Mouse (Mus musculus): ENCODE results near the gene Pax4. TPM values are rescaled to one million over a fixed set of nuclear protein-coding genes. Genes with fewer than 3 reads are reported as not detected.

Gene Pax4
- not detected in 2 replicates for polyA plus RNA-seq (2014; fragmentation: Nextera tagmentation; extraction: Ambion mirVana)

DNA sequence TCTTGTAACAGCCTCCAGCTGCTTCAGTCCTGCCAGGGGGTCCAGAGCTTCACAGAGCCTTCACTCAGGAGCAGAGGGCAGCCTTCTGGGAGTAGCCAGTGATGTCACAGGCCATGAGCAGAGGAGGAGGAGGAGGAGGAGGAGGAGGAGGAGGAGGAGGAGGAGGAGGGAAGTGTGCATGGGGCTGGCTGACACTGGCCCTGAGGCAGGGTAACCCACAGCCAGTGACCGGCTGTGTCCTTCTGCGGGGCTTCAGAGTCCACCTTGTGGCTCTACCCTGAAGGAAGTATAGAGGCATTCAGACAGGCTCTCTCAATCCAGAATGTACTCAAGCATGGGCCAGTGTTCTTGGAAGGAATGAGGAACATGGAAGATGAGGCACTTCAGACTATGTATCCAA, at the start of gene Pax4:
Pax4 (minus strand) TSS at position 101 of the 400 bp plus-strand sequence.
- H3K27ac ChIP-seq (ENCODE audit: low read depth, low read length), result no peak within 1 kb of the TSS
- H3K4me2 ChIP-seq (ENCODE audit: low read depth, low read length, severe bottlenecking), result no peak within 1 kb of the TSS
- H3K9me3 ChIP-seq (ENCODE audit: control insufficient read depth, low read length), result no peaks in the 10 kb centered on the region
- 87% methylated on average over 2 of the region's 2 CpGs for WGBS
- no peak within 1 kb of the TSS for H3K4me3 ChIP-seq (ENCODE audit: low read depth, low read length)
- ATAC-seq (replicated peaks; ENCODE audit: low FRiP score) (no peak), DNase-seq (ENCODE audit: low spot score) (no peak)
- H3K9ac ChIP-seq (ENCODE audit: low read length), result no peak within 1 kb of the TSS
- no peaks in the 10 kb centered on the region for H3K36me3 ChIP-seq (ENCODE audit: control insufficient read depth, insufficient read depth, low read length)
- H3K4me1 ChIP-seq (replicated peaks; ENCODE audit: control insufficient read depth, insufficient read depth, low read length), result no peaks in the 10 kb centered on the region
- H3K27me3 ChIP-seq (ENCODE audit: control insufficient read depth, insufficient read depth, low read length), result peaks cover 24% of the 10 kb centered on the region

DNA sequence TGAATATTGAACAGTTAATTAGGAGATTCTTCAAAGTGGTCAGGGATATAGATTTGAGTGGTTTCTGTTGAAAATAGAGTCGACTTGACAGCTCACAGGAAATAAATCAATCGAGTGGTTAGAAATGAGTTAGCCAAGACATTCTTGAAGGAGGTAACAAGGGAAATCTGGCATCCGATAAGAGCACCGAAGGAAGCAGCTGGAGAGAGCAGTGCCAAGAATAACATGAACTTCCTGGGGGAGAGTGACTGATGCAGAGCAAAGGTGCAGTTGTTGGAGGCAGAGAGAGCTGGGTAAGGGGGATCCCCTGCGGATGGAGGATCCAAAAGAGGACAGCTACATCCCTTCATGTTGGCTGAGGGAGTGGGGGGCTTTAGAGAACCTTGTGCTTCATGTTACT, 48.7 kb upstream of the Pax4 start:
- Histone ChIP-seq H3K36me3 (ENCODE audit: control insufficient read depth, insufficient read depth, low read length) (no peaks in the 10 kb centered on the region; the same call in 1 of the 2 replicates), H3K27me3 (ENCODE audit: control insufficient read depth, insufficient read depth, low read length) (no peaks in the 10 kb centered on the region), H3K4me3 (ENCODE audit: low read depth, low read length) (no peak overlapping the region), H3K4me1 (replicated peaks; ENCODE audit: control insufficient read depth, insufficient read depth, low read length) (no peaks in the 10 kb centered on the region), H3K9me3 (ENCODE audit: control insufficient read depth, low read length) (no peaks in the 10 kb centered on the region; the same call in 1 of the 2 replicates), H3K27ac (ENCODE audit: low read depth, low read length) (no peak overlapping the region), H3K9ac (ENCODE audit: low read length) (no peak overlapping the region), H3K4me2 (ENCODE audit: low read depth, low read length, severe bottlenecking) (no peak overlapping the region)
- 87% methylated on average over 5 of the region's 5 CpGs for WGBS
- ATAC-seq (replicated peaks; ENCODE audit: low FRiP score) (no peak), DNase-seq (ENCODE audit: low spot score) (no peak)

DNA sequence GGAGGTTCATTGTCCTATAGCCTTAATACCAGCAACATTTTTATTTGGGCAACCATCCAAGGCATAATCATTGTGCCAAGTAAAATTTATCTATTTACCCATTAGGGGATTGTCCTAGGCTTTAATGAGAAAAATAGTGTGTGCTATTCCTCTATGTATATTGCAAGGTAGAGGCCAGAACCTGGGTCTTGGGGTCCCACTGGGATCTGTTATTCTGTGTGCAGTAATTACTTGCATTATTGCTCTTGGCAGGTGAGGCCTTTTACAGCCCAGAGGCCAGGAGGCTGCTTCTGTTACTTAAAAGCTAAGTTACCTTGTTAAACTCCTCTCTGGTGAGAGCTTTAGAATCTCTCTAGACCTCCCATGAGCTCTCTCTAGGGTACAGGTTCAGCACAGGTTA, 42.0 kb upstream of the Pax4 start:
- H3K9ac ChIP-seq (ENCODE audit: low read length), result no peak overlapping the region
- no peaks in the 10 kb centered on the region; the same call in 1 of the 2 replicates for H3K36me3 ChIP-seq (ENCODE audit: control insufficient read depth, insufficient read depth, low read length)
- H3K4me2 ChIP-seq (ENCODE audit: low read depth, low read length, severe bottlenecking), result no peak overlapping the region
- no peak overlapping the region for H3K4me3 ChIP-seq (ENCODE audit: low read depth, low read length)
- H3K4me1 ChIP-seq (replicated peaks; ENCODE audit: control insufficient read depth, insufficient read depth, low read length), result no peaks in the 10 kb centered on the region
- ATAC-seq (replicated peaks; ENCODE audit: low FRiP score) (no peak), DNase-seq (ENCODE audit: low spot score) (no peak)
- H3K9me3 ChIP-seq (ENCODE audit: control insufficient read depth, low read length), result no peaks in the 10 kb centered on the region; the same call in 1 of the 2 replicates
- no peaks in the 10 kb centered on the region for H3K27me3 ChIP-seq (ENCODE audit: control insufficient read depth, insufficient read depth, low read length)
- no peak overlapping the region for H3K27ac ChIP-seq (ENCODE audit: low read depth, low read length)

DNA sequence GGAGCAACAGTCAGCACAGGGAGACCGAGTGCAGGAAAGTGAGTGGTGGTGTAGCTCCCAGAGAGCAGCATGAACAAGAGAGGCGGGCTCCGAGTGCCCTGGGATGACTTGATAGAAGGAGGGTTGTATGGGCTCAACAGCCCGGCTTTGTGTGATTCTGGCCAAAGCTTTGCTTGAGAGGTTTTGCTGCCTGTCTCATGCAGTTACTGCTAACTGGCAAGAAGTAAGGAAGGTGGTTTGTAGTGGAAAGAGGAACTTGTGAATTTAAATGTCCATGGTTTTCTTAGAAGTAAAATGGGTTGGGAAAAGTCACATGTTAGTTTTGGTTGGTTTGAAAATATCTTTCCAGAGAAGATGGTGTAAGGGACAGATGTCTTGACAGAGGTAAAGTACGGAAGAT, 41.5 kb upstream of the Pax4 start:
- 92% methylated on average over 5 of the region's 5 CpGs for WGBS
- no peak overlapping the region for H3K27ac ChIP-seq (ENCODE audit: low read depth, low read length)
- DNase-seq (ENCODE audit: low spot score) (no peak), ATAC-seq (replicated peaks; ENCODE audit: low FRiP score) (no peak)
- no peaks in the 10 kb centered on the region; the same call in 1 of the 2 replicates for H3K9me3 ChIP-seq (ENCODE audit: control insufficient read depth, low read length)
- no peak overlapping the region for H3K9ac ChIP-seq (ENCODE audit: low read length)
- no peak overlapping the region for H3K4me2 ChIP-seq (ENCODE audit: low read depth, low read length, severe bottlenecking)
- H3K36me3 ChIP-seq (ENCODE audit: control insufficient read depth, insufficient read depth, low read length), result no peaks in the 10 kb centered on the region; the same call in 1 of the 2 replicates
- no peaks in the 10 kb centered on the region for H3K4me1 ChIP-seq (replicated peaks; ENCODE audit: control insufficient read depth, insufficient read depth, low read length)
- no peaks in the 10 kb centered on the region for H3K27me3 ChIP-seq (ENCODE audit: control insufficient read depth, insufficient read depth, low read length)
- no peak overlapping the region for H3K4me3 ChIP-seq (ENCODE audit: low read depth, low read length)

GRCm38 (mm10) chr6:28488204-28488851, 39.2 kb upstream of the Pax4 start:
- 90% methylated on average over 1 of the region's 1 CpGs for WGBS
- Histone ChIP-seq H3K9ac (ENCODE audit: low read length) (no peak overlapping the region), H3K4me3 (ENCODE audit: low read depth, low read length) (no peak overlapping the region), H3K9me3 (ENCODE audit: control insufficient read depth, low read length) (no peaks in the 10 kb centered on the region; the same call in 1 of the 2 replicates), H3K36me3 (ENCODE audit: control insufficient read depth, insufficient read depth, low read length) (no peaks in the 10 kb centered on the region; the same call in 1 of the 2 replicates), H3K4me2 (ENCODE audit: low read depth, low read length, severe bottlenecking) (no peak overlapping the region), H3K27ac (ENCODE audit: low read depth, low read length) (no peak overlapping the region), H3K4me1 (replicated peaks; ENCODE audit: control insufficient read depth, insufficient read depth, low read length) (no peaks in the 10 kb centered on the region), H3K27me3 (ENCODE audit: control insufficient read depth, insufficient read depth, low read length) (no peaks in the 10 kb centered on the region)
- DNase-seq (ENCODE audit: low spot score) (no peak), ATAC-seq (replicated peaks; ENCODE audit: low FRiP score) (no peak)

DNA sequence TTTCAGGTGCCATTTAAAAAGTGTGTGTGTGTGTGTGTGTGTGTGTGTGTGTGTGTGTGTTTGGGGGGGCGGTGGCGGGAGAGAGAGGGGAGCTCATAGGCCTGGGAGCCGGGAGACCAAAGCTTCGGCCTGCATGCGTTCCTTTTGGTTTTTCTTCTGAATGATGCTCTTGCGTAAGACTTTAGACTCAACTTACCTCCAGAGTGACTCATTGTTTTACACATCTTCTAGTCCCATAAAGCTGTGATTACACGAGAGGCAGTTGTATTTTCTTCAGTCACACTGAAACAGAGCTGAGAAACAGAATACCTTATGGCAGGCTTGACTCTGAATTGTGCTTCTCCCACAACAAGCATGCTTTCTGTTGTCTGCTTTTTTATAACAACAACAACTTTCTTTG, 37.8 kb upstream of the Pax4 start:
- no peak overlapping the region for H3K4me2 ChIP-seq (ENCODE audit: low read depth, low read length, severe bottlenecking)
- H3K9ac ChIP-seq (ENCODE audit: low read length), result no peak overlapping the region
- H3K27me3 ChIP-seq (ENCODE audit: control insufficient read depth, insufficient read depth, low read length), result no peaks in the 10 kb centered on the region
- H3K9me3 ChIP-seq (ENCODE audit: control insufficient read depth, low read length), result no peaks in the 10 kb centered on the region
- H3K27ac ChIP-seq (ENCODE audit: low read depth, low read length), result no peak overlapping the region
- DNase-seq (ENCODE audit: low spot score) (no peak), ATAC-seq (replicated peaks; ENCODE audit: low FRiP score) (no peak)
- no peaks in the 10 kb centered on the region for H3K4me1 ChIP-seq (replicated peaks; ENCODE audit: control insufficient read depth, insufficient read depth, low read length)
- WGBS, result 96% methylated on average over 7 of the region's 7 CpGs
- no peaks in the 10 kb centered on the region; the same call in 1 of the 2 replicates for H3K36me3 ChIP-seq (ENCODE audit: control insufficient read depth, insufficient read depth, low read length)
- no peak overlapping the region for H3K4me3 ChIP-seq (ENCODE audit: low read depth, low read length)

DNA sequence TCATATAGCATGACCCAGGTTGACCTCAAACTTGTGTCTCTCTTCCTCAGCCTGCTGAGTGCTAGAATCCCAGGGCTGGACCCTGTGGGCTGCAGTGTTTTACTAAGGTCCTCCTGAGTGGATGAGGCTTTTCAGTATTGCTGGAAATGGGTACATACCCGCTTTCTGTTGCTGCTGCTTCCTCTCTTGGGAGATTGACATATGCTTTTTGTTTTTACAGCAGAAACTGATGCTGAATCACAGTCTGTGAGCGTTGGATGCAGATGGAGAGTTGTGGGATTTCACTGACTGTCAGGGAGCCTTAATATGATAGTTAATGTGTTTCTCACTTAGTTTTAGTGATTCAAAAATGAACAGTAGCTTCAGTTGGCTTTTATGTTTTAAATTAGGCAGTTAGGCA, 37.3 kb upstream of the Pax4 start:
- Histone ChIP-seq H3K4me2 (ENCODE audit: low read depth, low read length, severe bottlenecking) (no peak overlapping the region), H3K27ac (ENCODE audit: low read depth, low read length) (no peak overlapping the region), H3K4me1 (replicated peaks; ENCODE audit: control insufficient read depth, insufficient read depth, low read length) (peaks cover 2% of the 10 kb centered on the region; the same call in 1 of the 2 replicates), H3K36me3 (ENCODE audit: control insufficient read depth, insufficient read depth, low read length) (no peaks in the 10 kb centered on the region), H3K9ac (ENCODE audit: low read length) (no peak overlapping the region), H3K9me3 (ENCODE audit: control insufficient read depth, low read length) (no peaks in the 10 kb centered on the region), H3K4me3 (ENCODE audit: low read depth, low read length) (no peak overlapping the region), H3K27me3 (ENCODE audit: control insufficient read depth, insufficient read depth, low read length) (no peaks in the 10 kb centered on the region)
- no peak for DNase-seq (ENCODE audit: low spot score)
- ATAC-seq (replicated peaks; ENCODE audit: low FRiP score), result no peak
- 85% methylated on average over 2 of the region's 2 CpGs for WGBS

GRCm38 (mm10) chr6:28486008-28486407, 36.9 kb upstream of the Pax4 start:
- no peak overlapping the region for H3K9ac ChIP-seq (ENCODE audit: low read length)
- no peak overlapping the region for H3K4me3 ChIP-seq (ENCODE audit: low read depth, low read length)
- H3K9me3 ChIP-seq (ENCODE audit: control insufficient read depth, low read length), result no peaks in the 10 kb centered on the region
- no peak overlapping the region for H3K27ac ChIP-seq (ENCODE audit: low read depth, low read length)
- no peaks in the 10 kb centered on the region for H3K27me3 ChIP-seq (ENCODE audit: control insufficient read depth, insufficient read depth, low read length)
- H3K4me2 ChIP-seq (ENCODE audit: low read depth, low read length, severe bottlenecking), result no peak overlapping the region
- H3K4me1 ChIP-seq (replicated peaks; ENCODE audit: control insufficient read depth, insufficient read depth, low read length), result peaks cover 2% of the 10 kb centered on the region; the same call in 1 of the 2 replicates
- no peaks in the 10 kb centered on the region for H3K36me3 ChIP-seq (ENCODE audit: control insufficient read depth, insufficient read depth, low read length)
- DNase-seq (ENCODE audit: low spot score) (no peak), ATAC-seq (replicated peaks; ENCODE audit: low FRiP score) (no peak)
- 92% methylated on average over 2 of the region's 2 CpGs for WGBS

DNA sequence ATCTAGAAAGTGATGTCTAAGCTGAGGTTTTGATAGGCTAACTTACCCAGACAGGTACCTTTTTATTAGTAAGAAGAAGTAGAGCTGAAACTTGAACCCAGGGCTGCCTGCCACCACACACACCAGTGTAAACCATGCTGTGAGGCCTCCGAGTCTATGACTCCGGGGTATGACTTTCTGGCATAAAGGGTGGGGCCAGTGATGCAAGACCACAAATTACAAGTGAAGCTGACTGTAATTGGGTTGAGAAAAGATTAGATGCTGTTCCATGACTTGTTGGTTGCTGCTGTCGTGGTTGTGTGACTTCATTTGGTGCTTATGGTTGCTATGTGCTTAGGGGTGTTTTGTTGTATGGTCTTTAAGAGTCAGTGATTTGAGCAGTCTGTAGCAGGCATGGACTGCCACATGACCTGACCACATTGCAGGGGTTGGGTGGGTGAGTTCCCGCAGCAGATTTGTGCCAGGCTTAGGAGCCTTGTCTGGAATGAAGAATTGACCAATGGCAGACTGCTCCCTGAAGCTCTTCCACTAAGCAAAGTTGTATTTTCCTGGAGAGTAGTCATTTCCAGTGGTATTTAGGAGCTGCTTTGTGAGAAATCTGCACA, 33.7 kb upstream of the Pax4 start:
- H3K27ac ChIP-seq (ENCODE audit: low read depth, low read length), result no peak overlapping the region
- no peak overlapping the region for H3K4me2 ChIP-seq (ENCODE audit: low read depth, low read length, severe bottlenecking)
- H3K4me3 ChIP-seq (ENCODE audit: low read depth, low read length), result no peak overlapping the region
- no peaks in the 10 kb centered on the region for H3K9me3 ChIP-seq (ENCODE audit: control insufficient read depth, low read length)
- no peaks in the 10 kb centered on the region for H3K27me3 ChIP-seq (ENCODE audit: control insufficient read depth, insufficient read depth, low read length)
- H3K36me3 ChIP-seq (ENCODE audit: control insufficient read depth, insufficient read depth, low read length), result no peaks in the 10 kb centered on the region
- no peak overlapping the region for H3K9ac ChIP-seq (ENCODE audit: low read length)
- H3K4me1 ChIP-seq (replicated peaks; ENCODE audit: control insufficient read depth, insufficient read depth, low read length), result peaks cover 2% of the 10 kb centered on the region; the same call in 1 of the 2 replicates
- ATAC-seq (replicated peaks; ENCODE audit: low FRiP score) (no peak), DNase-seq (ENCODE audit: low spot score) (no peak)
- WGBS, result 83% methylated on average over 4 of the region's 4 CpGs

Measured in forebrain, embryonic 11.5 days (tissue).